Mouse (Mus musculus) E14TG2a.4 (cell line): ENCODE results near the gene H2-T23.
"Not testable (repeated sequence)": the region's sequence is repeated elsewhere in the genome, so short reads cannot be mapped to it uniquely, and the experiment has no call there.

Experiments used
- CTCF ChIP-seq: conservative IDR thresholded peaks from 2 replicates; pipeline ENCODE4 v1.5.1; 2014; ENCODE audit warnings: low read length
- NANOG ChIP-seq: IDR thresholded peaks from 2 replicates; pipeline ENCODE4 v1.6.1; 2014; ENCODE audit warnings: borderline replicate concordance, low read length, mixed read lengths
- POU5F1 ChIP-seq: IDR thresholded peaks from 2 replicates; pipeline ENCODE4 v1.6.1; 2014; ENCODE audit warnings: low read length, borderline replicate concordance

GRCm38 (mm10) chr17:36030046-36030702, 2.5 kb downstream of the H2-T23 start:
- not testable (repeated sequence) for TF ChIP-seq CTCF, POU5F1, NANOG
